Mouse (Mus musculus) adrenal gland, postnatal 4 days (tissue): ENCODE measurements around the gene Cenpu. TPM values are rescaled to one million over a fixed set of nuclear protein-coding genes. Genes with fewer than 3 reads are reported as not detected.

Source experiments
- total RNA-seq, 2 experiments: library from RNA; stranded (reverse); gene quantifications; 2 replicates each; pipeline ENCODE4 v1.2.3; 2021

Cenpu gene
- total RNA-seq, 2 experiments from 2014 or later, result 9.4 to 10.8 TPM

Other genes starting within 250 kb of the Cenpu start
- gene Acsl1, start 81.0 kb upstream of the Cenpu start, total RNA-seq, result 100 to 1,000 TPM; 217 to 313 TPM
- 10 to 100 TPM; 18.0 to 21.7 TPM for gene Primpol, start 65.2 kb downstream of the Cenpu start, total RNA-seq
- 10 to 100 TPM; 35.1 to 35.2 TPM for gene Casp3, start 65.3 kb downstream of the Cenpu start, total RNA-seq
- gene Irf2, start 187.7 kb downstream of the Cenpu start, total RNA-seq, result 10 to 100 TPM; 56.2 to 62.9 TPM